Mouse (Mus musculus): ENCODE measurements around the gene Gm49403.
"Not testable (repeated sequence)": the region's sequence is repeated elsewhere in the genome, so short reads cannot be mapped to it uniquely, and the experiment has no call there.

Gm49403 gene

GRCm38 (mm10) chr19:8883616-8884015, at the start of gene Gm49403, which contains the start of gene Lbhd1:
Gene Gm49403, plus strand, starts transcription at chr19:8883930.
Gene Lbhd1, plus strand, starts transcription at chr19:8883732.
- no peak for DNase-seq (ENCODE audit: low spot score)

DNA sequence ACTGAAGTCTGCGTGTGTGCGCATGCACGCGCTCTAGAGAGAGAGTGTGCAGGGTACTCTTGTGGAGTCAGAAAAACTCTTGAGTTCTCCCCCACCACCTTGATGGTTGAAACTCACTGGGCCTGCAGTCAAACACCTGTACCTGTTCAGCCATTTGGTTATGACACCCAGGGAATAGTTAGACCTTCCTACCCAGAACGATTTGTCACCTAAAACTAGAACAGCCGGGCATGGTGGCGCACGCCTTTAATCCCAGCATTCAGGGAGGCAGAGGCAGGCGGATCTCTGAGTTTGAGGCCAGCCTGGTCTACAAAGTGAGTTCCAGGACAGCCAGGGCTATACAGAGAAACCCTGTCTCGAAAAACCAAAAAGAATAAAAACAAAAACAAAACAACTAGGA, 47.4 kb upstream of the Gm49403 start:
- DNase-seq (ENCODE audit: low spot score) = not testable (repeated sequence)

DNA sequence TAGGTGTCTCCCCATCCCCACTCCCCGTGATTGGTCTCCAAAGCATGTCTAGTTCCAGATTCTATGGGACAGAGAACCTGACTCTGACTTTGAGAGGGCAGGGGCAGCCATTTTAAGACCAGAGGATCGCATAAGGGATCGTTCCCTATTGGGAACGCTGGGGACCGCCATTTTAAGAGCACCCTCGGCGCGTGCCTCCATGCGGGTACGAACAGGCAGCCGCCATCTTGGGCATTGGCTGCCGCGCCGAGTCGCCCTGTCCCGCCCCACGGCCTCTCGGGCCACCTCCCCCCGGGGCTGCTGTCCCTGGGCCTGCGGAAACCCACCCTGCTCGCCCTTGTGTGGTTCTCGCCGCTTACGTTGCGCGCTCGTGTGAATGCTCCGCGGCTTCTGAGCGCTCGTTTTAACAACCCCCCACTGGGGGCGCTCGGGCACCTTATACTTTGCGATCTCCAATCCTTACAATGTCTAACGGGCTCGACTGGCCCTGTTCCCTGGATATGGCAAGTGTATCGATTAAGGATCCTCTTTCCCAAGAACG, 46.4 kb upstream of the Gm49403 start, which contains the start of gene Bscl2:
TSS of gene Bscl2 (plus strand) at position 217 of the 541 bp plus-strand sequence.
- peak; percentile 79 for DNase-seq (ENCODE audit: low spot score)

GRCm38 (mm10) chr19:8838041-8838730, 45.5 kb upstream of the Gm49403 start:
- DNase-seq (ENCODE audit: low spot score) = no peak

DNA sequence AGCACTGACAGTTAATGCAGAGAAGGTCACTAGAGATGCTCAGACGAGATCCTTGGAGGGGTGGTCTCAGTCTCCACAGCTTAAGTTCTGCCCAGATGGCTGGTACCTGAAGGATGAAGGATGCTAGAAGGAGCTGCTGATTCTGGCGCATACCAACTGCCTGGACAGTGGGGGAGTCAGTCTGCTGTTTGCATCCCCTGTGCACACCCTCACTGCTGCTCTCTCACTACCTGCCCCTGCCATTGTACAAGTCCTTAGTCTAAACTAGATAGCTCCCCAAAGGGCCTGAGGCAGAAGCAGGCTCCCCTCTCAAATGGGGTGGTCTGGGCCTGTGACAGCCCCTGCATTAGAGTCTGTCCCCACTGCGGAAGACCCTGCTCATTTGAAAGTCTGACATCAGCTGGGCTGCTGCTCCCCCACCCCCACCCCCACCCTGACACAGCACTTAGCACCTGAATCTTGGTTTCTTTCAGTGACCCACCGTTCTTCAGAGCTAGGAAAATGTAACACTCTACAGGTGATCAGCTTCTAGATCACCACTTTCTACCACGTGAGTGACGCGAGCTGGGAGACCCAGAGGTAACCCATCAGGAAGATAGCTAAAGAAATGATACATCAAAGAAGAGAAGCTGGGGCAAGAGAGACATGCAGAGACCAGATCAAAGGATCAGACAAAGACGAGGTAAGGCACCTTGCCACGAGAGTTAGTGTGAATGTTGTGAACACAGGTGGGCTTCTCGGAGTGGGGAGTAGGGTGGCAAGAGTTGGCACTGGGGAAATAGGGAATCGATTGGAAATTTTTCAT, 44.4 kb upstream of the Gm49403 start, which contains the start of gene Gng3:
TSS of gene Gng3 (minus strand) at position 92 of the 805 bp plus-strand sequence.
- DNase-seq (ENCODE audit: low spot score) = no peak

- DNase-seq (ENCODE audit: low spot score) = no peak
These were observed 43.6 kb upstream of the Gm49403 start for GRCm38 (mm10) chr19:8839908-8840791.

DNA sequence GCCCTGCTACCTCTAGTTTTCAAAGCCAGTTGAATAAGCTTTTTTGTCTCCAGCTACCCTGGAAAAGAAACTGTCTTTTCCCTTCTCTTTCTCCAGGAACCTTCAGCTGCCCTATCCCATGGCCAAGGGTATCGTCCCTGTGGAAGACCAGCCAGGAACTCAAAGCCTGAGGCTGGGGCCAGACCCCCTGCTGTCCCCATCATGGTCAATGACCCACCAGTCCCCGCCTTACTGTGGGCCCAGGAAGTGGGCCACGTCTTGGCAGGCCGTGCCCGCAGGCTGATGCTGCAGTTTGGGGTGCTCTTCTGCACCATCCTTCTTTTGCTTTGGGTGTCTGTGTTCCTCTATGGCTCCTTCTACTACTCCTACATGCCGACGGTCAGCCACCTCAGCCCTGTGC, 42.7 kb upstream of the Gm49403 start:
- no peak for DNase-seq (ENCODE audit: low spot score)

- DNase-seq (ENCODE audit: low spot score) = no peak
These were observed 40.8 kb upstream of the Gm49403 start for GRCm38 (mm10) chr19:8842961-8843360.

DNA sequence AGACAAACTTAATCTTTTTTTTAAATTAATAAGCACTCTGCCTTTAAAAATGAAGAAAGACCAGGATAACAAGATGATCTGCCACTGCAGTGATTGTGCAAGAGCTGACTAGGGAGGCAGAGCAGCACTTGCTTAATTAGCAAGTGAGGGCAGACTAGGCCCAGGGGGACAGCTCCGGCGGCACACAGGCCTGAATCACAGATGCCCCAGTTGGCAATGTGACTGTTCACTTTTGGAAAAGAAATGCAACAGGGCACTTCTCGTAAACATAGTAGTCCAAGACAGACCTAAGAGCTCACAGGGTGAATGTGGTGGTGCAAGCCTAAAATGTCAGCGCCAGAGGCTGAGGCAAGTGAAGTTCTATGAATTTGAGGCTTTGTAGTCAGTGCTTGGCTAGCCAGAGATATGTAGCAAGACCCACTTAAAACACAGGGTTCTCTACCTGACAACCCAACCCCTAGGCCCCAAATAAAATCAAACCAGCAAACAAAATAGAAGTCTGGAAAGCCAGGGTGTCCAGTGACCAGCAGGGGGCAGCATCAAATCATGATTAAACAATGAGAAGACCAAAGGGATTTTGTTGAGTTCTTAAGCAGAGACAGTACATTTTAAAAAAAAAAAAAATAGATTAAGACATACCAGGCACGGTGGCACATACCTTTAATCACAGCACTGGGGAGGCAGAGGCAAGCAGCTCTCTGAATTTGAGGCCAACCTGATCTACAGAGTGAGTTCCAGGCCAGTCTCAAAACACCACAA, 39.2 kb upstream of the Gm49403 start:
- DNase-seq (ENCODE audit: low spot score) = no peak

- no peak for DNase-seq (ENCODE audit: low spot score)
These were observed 35.4 kb upstream of the Gm49403 start for GRCm38 (mm10) chr19:8848356-8848755.

DNA sequence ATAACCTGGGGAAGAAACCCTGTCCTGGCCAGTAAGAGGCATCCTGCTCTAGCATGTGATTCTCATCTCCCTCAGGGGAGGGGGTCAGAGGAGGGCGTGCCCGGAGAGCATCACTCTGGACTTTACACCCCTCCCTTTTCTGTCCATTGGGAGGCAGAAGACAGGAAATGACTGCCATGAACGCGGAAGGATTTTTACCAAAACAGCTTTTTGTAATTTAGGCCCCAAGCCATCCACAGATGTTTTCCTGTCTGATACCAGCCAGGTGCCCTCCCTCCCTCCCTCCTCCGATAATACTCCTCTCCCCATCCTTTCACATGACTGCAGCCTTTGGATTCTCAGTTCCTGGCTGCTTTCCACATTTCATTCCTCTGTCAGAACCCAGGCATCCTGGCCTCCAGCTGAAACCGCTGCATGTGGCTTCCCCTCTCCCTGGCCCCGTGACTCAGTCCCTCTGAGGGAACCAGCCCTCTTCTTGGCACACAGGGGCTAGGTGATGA, 33.3 kb upstream of the Gm49403 start, which contains the start of gene Lrrn4cl:
TSS of gene Lrrn4cl (plus strand) at position 367 of the 500 bp plus-strand sequence.
- DNase-seq (ENCODE audit: low spot score) = no peak

- no peak for DNase-seq (ENCODE audit: low spot score)
These were observed 32.1 kb upstream of the Gm49403 start for GRCm38 (mm10) chr19:8851639-8852038.

DNA sequence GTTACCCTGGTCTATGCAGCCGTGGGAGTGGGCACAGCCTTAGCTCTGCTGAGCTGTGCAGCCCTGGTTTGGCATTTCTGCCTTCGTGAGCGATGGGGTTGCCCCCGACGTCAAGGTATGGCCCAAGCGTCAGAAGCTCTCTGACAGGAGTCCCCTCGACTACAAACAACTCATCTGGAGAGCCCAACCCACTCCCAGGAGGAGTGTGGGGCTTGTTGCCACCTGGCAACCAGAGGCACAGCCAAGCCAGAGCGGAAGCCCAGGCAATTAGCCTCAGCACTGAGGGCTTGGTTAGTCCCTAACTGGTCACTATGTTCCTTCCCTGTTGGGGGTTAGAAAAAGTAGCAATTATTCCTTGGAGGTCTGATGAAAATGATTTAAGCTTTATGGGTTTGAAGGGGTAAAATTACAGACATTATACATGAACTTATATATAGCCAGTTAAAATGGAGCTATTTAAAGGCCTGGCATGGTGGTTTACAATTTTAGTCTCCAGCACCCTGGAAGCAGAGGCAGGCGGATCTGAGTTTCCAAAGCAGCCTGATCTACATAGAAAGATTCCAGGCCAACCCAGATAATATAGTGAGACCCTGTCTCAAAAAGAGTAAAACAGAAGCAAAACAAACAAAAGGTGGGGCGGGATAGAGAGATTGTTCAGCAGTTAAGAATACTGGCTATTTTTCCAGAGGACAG, 31.3 kb upstream of the Gm49403 start:
- DNase-seq (ENCODE audit: low spot score) = no peak

GRCm38 (mm10) chr19:8853117-8853516, 30.6 kb upstream of the Gm49403 start:
- DNase-seq (ENCODE audit: low spot score) = no peak

DNA sequence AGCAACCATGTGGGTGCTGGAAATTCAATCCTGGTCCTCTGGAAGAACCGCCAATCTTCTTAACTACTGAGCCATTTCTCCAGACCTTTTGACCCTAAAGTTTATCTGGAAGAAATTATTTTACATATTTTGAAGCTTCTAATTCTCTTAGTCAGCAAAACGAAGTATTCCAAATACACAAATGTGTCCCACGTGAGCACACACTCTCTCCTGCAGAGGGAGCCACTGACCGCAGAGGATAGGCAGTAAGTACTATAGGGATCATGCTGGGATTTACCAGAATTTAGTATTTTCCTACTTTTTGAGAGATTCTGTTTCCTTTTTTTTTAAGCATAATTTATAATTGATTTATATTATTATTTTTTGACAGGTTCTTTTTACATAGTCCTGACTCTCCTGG, 26.0 kb upstream of the Gm49403 start:
- no peak for DNase-seq (ENCODE audit: low spot score)

DNA sequence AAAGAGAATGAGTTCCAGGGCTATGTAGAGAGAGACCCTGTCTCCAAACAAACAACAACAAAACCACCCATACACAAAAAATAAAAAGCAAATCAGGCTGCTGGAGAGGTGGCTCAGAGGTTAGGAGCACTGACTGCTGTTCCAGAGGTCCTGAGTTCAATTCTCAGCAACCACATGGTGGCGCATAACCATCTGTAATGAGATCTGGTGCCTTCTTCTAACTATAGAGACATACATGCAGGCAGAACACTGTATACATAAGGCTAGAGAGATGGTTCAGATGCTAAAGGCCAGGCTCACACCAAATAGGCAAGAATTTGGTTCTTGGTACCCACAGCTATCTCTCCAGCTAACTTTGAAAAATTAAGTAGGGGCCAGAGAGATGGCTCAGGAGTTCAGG, 24.7 kb upstream of the Gm49403 start:
- DNase-seq (ENCODE audit: low spot score) = no peak

DNA sequence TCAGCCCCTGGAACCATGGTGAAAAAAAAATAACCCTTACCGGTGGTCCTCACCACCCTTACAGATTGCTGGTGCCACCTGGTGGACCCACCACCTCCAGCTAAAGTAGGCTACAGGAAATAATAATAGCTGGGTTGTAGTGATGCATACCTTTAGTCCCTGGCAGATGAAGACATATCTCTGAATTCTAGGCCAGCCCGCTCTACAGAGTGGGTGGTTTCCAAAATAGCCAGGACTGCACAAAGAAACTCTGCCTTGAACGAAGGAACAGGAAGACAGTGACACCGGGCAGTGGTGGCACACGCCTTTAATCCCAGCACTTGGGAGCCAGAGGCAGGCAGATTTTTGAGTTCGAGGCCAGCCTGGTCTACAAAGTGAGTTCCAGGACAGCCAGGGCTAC, 19.5 kb upstream of the Gm49403 start:
- no peak for DNase-seq (ENCODE audit: low spot score)

GRCm38 (mm10) chr19:8870381-8870780, 13.3 kb upstream of the Gm49403 start:
- DNase-seq (ENCODE audit: low spot score) = not testable (repeated sequence)

DNA sequence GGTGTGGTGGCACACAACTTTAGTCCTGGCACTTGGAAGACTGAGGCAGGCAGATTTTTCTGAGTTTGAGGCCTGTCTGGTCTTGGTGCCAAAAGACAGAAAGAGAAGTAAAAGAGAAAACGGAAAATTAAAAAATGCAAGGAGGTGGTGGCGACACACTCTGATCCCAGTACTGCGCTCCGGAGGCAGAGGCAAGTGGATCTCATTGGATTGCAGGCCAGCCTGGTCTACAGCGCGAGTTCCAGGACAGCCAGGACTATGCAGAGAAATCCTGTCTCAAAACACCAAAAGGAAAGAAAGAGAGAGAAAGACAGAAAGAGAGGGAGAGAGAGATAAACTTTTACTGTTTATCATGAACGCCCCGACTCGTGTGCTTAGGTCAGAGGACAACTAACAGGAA, 12.9 kb upstream of the Gm49403 start:
- no peak for DNase-seq (ENCODE audit: low spot score)
